Mouse (Mus musculus) heart, postnatal 0 days (tissue): ENCODE measurements around the gene S1pr1.

Experiments
- CTCF ChIP-seq: IDR thresholded peaks from 2 replicates; pipeline ENCODE4 v1.5.1; 2016; ENCODE audit warnings: antibody characterized with exemption, control low read depth, low read depth
- EP300 ChIP-seq: IDR thresholded peaks from 2 replicates; pipeline ENCODE4 v1.6.1; 2016; ENCODE audit warnings: antibody characterized with exemption, low read depth

- TF ChIP-seq CTCF (no peak), EP300 (no peak)
Measured at GRCm38 (mm10) chr3:115702089-115702488, 12.8 kb downstream of the S1pr1 start.
